Mouse (Mus musculus) stomach, postnatal 0 days (tissue): ENCODE measurements around the gene Coq8b.

Experiments used
- CTCF ChIP-seq: IDR thresholded peaks from 2 replicates; pipeline ENCODE4 v1.5.1; 2016; ENCODE audit warnings: antibody characterized with exemption, low read depth, mild to moderate bottlenecking, moderate library complexity
- EP300 ChIP-seq: optimal IDR thresholded peaks from 2 replicates; pipeline ENCODE3; 2016; ENCODE audit warnings: antibody characterized with exemption

- TF ChIP-seq CTCF: peak; percentile 89
- no peak for TF ChIP-seq EP300
Measured at GRCm38 (mm10) chr7:27285698-27286066, 52.9 kb downstream of the Coq8b start.
